Mouse (Mus musculus): ENCODE measurements at regions not wholly inside any gene's neighbourhood (a gene's known extent, or its start where the extent isn't known, plus 50 kb on each side); places are given as distances from the start of the nearest gene placed in this dataset.

DNA sequence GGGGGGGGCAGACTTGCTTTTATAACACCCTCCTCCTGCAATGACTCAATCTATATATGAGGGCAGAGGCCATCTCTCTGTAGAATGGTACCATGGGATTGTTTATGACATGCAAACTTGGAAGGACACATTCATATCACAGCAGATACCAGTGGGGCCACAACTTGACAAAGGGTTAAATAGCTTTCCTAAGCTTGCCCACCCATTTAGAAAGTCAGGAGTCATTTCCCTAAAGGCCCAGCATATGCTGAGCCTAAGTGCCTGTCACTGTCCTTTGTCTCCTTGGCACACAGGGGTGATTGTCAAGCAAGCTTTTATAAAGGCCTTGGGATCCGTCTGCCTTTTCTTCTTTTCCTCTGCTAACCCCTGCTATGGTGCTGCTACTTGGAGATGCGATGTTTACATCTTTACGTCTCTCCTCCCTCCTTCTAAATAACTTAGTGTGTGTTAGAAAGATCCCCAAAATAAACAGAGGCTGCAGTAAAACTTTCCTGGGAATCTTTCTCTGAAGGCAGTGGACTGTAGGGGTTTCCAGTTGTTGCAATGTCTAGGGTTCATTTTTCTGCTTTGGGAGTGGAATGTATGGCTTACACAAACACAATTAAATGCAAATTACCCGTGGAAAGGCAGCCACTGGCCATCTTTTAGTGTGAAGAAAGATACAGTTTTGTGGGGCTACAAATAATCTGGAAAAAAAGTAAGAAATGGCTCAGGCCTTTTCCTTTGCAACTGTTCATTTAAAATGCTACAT, 161.5 kb upstream of the Bmper start:
- no peak for DNase-seq (ENCODE audit: low read depth, low spot score)
- 53% methylated on average over 4 of the region's 4 CpGs for WGBS

- no peak for DNase-seq (ENCODE audit: low read depth, low spot score)
- WGBS: 59% methylated on average over 8 of the region's 8 CpGs
Observed at GRCm38 (mm10) chr9:23062057-23062655, 160.7 kb upstream of the Bmper start.

- no peak for DNase-seq (ENCODE audit: low read depth, low spot score)
- WGBS: 44% methylated on average over 7 of the region's 7 CpGs
Observed at GRCm38 (mm10) chr9:23062656-23063444, 160.0 kb upstream of the Bmper start.

DNA sequence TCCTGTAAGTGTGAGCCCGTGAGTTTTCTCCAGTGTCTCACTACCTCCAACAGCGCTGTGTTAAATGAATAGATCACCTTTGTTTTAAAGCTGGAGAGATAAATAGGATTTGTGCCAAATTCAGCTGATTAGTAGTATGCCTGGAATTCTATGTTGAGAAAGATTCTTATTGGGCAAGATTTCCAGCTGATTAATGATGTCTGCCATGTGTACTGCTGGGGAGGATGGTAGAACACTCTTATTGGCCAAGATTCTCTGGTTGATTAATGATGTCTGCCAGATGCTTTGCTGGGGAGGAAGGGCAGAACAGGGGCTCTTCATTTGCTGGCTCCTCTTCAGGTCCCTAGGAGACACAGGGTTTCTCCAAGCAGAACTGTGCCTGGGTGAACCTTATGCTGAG, 158.9 kb upstream of the Bmper start:
- 67% methylated on average over 2 of the region's 2 CpGs for WGBS
- no peak for DNase-seq (ENCODE audit: low read depth, low spot score)

GRCm38 (mm10) chr9:23064811-23065210, 158.1 kb upstream of the Bmper start:
- DNase-seq (ENCODE audit: low read depth, low spot score): no peak
- 90% methylated on average over 3 of the region's 3 CpGs for WGBS

- no peak for DNase-seq (ENCODE audit: low read depth, low spot score)
- WGBS: 74% methylated on average over 6 of the region's 6 CpGs
Observed at GRCm38 (mm10) chr9:23068101-23068791, 154.6 kb upstream of the Bmper start.

GRCm38 (mm10) chr9:23069161-23069560, 153.7 kb upstream of the Bmper start:
- no peak for DNase-seq (ENCODE audit: low read depth, low spot score)
- WGBS: 97% methylated on average over 7 of the region's 7 CpGs

DNA sequence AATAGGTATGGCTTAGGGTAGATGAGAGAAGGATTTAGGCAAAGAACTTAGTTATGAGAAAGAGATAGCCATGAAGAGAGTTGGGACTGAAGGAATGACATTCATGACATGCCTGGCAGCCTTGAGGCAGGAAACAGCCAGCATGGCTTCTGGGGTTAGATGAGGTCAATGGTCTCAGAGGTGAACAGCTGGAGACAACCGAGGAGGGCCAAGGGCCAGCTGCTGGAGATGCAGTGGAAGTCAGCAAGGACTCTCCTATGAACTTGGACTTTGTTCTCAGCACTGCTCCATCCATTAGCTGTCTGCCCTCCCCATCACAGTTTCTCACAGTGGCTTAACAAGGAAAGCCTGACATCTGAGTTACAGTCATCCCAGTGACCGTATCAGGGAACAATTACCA, 151.9 kb upstream of the Bmper start:
- 46% methylated on average over 2 of the region's 2 CpGs for WGBS

DNA sequence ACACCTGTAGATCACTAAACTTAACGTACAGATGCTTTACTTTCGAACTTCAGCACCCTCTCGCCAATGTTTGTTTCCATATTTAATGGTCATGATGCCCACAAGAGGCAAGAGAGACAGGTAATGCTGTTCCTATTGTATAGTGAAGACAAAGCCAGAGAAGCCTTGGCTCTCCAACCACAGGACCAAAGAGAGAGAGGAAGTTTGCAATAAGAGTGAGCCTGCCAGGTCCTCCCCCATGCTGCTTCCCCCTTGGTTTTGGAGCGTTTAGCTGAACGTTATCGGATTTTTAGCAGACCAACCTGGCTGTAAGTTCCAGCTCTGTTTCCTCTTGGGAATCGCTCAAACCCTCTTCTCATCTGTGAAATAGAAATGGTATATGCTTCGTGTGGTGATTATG, 150.1 kb upstream of the Bmper start:
- WGBS: 70% methylated on average over 8 of the region's 8 CpGs
- DNase-seq (ENCODE audit: low read depth, low spot score): no peak

More for the DNA sequence above, 151.9 kb upstream of the Bmper start:
- no peak for DNase-seq (ENCODE audit: low read depth, low spot score)

GRCm38 (mm10) chr9:23083562-23083961, 139.3 kb upstream of the Bmper start:
- peak; percentile 21 for DNase-seq (ENCODE audit: low read depth, low spot score)
- WGBS: 12% methylated on average over 17 of the region's 17 CpGs

DNA sequence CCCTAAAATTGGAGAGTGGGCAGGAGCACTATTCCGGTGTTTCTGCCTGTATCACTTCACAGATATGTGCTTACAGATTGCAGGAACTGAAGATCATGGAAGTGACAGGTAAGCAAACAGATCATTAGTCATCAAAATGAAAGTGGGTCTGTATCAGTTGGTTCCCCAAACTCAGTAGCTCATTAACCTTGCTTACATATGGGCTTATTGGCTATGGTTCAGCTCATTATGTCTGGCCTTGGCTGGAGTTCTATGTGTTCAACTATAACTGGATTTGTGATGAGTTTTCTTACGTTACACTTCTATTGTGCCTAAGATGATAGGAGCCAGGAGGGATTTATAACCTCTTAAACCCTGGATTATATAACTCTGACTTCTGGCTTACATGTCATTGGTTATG, 133.5 kb upstream of the Bmper start:
- 58% methylated on average over 2 of the region's 2 CpGs for WGBS
- no peak for DNase-seq (ENCODE audit: low read depth, low spot score)

DNA sequence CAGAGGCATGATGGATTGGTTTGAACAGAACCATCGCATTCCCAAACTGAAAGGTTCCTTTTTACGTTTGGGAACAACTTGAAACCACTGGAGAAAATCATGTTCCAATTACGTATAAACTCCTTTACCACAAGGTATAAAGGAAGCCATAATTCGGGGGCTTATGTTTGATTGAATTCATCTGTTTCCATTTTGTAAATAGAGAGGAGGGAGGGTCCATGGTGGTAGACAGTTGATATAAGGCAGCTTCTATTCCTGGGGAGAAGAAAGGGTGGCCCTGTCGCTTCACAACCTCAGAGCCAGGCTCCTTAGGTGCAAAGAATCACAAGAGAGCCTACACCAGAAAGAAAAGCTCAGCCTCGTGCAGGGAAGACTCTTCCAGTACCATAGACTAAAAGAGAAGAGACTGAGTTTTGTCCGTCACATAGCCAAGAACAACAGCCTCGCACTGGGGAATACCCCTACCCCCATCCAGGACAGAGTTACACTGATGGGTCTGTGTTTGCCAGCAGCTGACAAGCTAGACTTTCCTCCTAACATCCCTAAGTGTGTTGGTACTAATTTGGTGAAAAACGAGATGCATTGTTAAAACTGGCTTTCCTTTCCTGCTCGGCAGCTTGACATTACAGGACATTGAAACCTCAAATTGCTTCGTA, 125.6 kb upstream of the Bmper start:
- no peak for DNase-seq (ENCODE audit: low read depth, low spot score)
- 76% methylated on average over 11 of the region's 11 CpGs for WGBS

DNA sequence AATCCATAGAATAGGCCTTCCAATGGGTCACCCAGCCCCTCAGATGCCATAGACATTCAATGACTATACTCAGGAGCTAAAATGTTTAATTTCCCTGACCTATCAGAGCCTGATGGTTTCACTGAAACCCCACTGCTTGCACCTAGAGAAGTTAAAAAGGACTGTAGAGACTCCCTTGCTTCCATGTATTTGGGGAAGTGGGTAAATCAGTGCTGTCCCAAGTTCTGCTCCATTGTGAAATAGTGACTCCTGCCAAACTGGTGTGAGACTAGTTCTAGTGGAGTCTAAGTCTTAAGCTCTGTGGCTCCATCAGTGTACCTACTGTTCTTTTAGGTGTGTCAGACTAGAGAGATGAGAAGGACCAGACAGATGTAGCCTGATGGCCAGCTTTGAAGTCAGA, 121.3 kb upstream of the Bmper start:
- no peak for DNase-seq (ENCODE audit: low read depth, low spot score)

GRCm38 (mm10) chr9:23101990-23102796, 120.7 kb upstream of the Bmper start:
- WGBS: 72% methylated on average over 9 of the region's 9 CpGs
- DNase-seq (ENCODE audit: low read depth, low spot score): no peak

DNA sequence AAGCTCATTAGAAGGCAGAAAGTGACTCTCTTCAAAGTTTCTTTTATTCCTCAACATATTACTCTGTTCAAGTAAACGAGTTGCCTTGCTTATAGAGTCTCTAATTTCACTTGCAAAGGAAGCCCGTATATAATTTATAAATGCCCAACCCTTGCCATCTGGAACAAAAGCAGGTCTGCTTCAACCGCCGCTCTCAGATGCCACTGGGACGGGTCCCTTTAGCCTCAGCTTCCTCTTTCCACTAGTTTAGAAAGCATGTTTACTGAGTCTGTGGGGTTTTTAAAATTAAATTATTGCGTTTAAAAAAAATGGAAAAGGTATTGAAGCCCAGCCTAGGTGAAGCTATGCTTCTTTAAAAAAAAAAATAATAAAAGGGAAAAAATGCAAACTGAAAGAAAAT, 111.4 kb upstream of the Bmper start:
- WGBS: 73% methylated on average over 6 of the region's 6 CpGs
- no peak for DNase-seq (ENCODE audit: low read depth, low spot score)

DNA sequence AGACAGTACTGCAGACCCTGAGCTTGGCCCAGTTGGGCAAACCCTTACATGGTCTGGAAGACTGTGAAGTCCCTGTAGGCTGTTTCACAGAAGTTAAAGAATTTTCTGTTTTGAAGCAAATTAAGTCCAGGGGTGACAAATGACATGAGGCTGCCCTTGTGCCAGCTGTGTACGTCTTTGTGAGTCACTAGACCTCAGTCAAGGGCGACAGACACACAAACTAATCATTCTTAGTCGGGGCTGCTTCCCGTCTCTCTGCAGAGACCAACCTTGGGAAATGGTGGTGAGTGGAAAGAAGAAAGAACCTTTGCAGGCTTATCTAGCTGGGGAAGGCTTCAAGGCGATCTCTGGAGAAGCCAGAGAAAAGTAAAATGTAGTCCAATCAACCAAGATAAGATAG, 107.8 kb upstream of the Bmper start:
- DNase-seq (ENCODE audit: low read depth, low spot score): no peak
- 65% methylated on average over 5 of the region's 5 CpGs for WGBS

DNA sequence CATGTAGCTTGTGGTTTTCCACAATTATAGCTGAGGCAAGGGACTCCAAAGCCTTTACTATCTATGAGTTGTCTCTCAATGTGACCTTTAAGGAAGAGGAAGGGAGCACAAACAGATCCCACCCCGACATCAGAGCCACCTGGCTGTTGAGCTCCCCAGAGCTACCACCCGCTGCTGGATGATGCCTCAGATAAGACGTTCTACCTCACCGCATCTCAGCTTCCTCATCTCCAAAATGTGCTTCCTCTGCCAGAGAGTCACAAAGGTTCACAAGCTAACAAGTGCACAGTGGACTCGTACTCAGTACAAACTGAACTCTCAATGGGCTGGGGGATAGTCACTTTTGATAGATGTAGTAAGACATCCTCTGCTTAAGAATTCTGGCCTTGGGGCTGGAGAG, 107.3 kb upstream of the Bmper start:
- no peak for DNase-seq (ENCODE audit: low read depth, low spot score)
- 75% methylated on average over 5 of the region's 5 CpGs for WGBS

DNA sequence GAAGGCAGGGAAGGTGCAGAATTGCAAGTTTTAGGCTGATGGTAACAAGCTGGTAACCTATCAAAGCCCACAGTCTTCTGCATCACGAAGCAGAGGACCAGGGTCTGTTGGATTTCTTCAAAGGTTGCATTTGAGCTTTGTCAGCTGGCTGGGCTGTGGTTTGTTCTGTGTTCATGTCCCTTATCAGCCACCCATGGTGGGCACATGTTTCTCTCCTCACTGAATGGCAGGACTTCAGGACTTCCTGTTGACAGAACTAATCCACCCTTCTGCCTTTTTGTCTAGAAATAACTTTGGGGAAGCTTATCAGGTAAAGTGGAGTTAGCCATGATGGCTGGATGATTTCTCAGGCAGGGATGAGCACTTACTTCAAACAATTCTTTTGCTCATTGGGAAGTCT, 106.6 kb upstream of the Bmper start:
- DNase-seq (ENCODE audit: low read depth, low spot score): no peak
- WGBS: 72% methylated on average over 1 of the region's 1 CpGs

- DNase-seq (ENCODE audit: low read depth, low spot score): no peak
- WGBS: 83% methylated on average over 4 of the region's 4 CpGs
Observed at GRCm38 (mm10) chr9:23119811-23120210, 103.1 kb upstream of the Bmper start.

All from large intestine, adult 2 months (tissue).